Mouse (Mus musculus) liver, embryonic 13.5 days (tissue): Measurements from ENCODE around the gene Surf1. TPM values are rescaled to one million over a fixed set of nuclear protein-coding genes. Genes with fewer than 3 reads are reported as not detected.

Source experiments
- ATAC-seq: fragments of 200-750 bp; cut with Nextera tagmentation; 2 replicates; pipeline ENCODE4 v1.8.0; 2017; ENCODE audit warnings: low read depth, mild to moderate bottlenecking, moderate number of reproducible peaks, moderate library complexity
- DNase-seq: peaks from one replicate; pipeline ENCODE4 v3.0.0; 2022
- H3K27ac ChIP-seq: fragments of 300-500 bp; sonication (generic); 2 replicates; pipeline ENCODE4 v1.5.1; 2015; ENCODE audit warnings: moderate library complexity, mild to moderate bottlenecking, inconsistent platforms
- H3K27me3 ChIP-seq: fragments of 300-500 bp; sonication (generic); 2 replicates; pipeline ENCODE4 v1.6.1; 2015; ENCODE audit warnings: mild to moderate bottlenecking, inconsistent platforms
- H3K36me3 ChIP-seq: fragments of 300-500 bp; sonication (generic); 2 replicates; pipeline ENCODE4 v1.6.1; 2015; ENCODE audit warnings: mild to moderate bottlenecking, inconsistent platforms
- H3K4me1 ChIP-seq: fragments of 300-500 bp; sonication (generic); replicated peaks from 2 replicates; pipeline ENCODE4 v1.6.1; 2015; ENCODE audit warnings: inconsistent platforms
- H3K4me2 ChIP-seq: fragments of 300-500 bp; sonication (generic); 2 replicates; pipeline ENCODE4 v1.6.1; 2015; ENCODE audit warnings: inconsistent platforms, mild to moderate bottlenecking, moderate library complexity
- H3K4me3 ChIP-seq: fragments of 300-500 bp; sonication (generic); replicated peaks from 2 replicates; pipeline ENCODE4 v1.5.1; 2015; ENCODE audit warnings: mild to moderate bottlenecking, inconsistent platforms
- H3K9ac ChIP-seq: fragments of 300-500 bp; sonication (generic); 2 replicates; pipeline ENCODE4 v1.6.1; 2015; ENCODE audit warnings: mild to moderate bottlenecking, inconsistent platforms
- H3K9me3 ChIP-seq: fragments of 300-500 bp; sonication (generic); replicated peaks from 2 replicates; pipeline ENCODE4 v1.6.1; 2016; ENCODE audit warnings: inconsistent platforms
- WGBS: fragments of 180-500 bp; shearing (Covaris S2); methylation state at CpG from one replicate; pipeline ENCODE4 v1.1.7; 2015; ENCODE audit not compliant: insufficient replicate concordance; 5-methylcytosine and 5-hydroxymethylcytosine counted together
- polyA plus RNA-seq: library from polyadenylated mRNA; unstranded; fragments of >200 nt; fragmentation: Nextera tagmentation; extraction: Ambion mirVana; gene quantifications from 2 replicates; pipeline ENCODE4 v1.2.1, GENCODE M21; 2015

The Surf1 gene
- polyA plus RNA-seq, 1 experiment from 2014 or later = 39.7 TPM

DNA sequence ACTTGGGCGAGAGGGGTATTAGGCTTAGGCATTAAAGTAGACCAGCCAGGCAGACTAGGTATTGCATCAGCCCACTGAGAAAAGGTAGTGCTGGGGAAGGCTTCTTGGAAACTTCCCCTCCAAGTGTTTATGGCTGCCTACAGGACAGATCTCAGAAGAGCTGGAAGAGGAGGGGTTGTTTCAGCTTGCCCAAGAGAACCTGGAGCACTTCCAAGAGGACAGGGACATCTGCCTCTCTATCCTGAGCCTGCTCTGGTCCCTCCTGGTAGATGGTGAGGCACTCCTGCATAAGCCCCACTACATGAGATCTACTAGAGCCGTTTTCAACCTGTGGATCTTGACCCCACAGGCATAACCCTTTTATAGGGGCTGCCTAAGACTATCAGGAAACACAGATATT, 34.1 kb upstream of the Surf1 start:
- Histone ChIP-seq H3K27me3 (no peaks in the 10 kb centered on the region), H3K9ac (no peak overlapping the region), H3K36me3 (peaks cover 72% of the 10 kb centered on the region), H3K4me3 (no peak overlapping the region), H3K9me3 (no peaks in the 10 kb centered on the region), H3K27ac (no peak overlapping the region), H3K4me2 (no peak overlapping the region), H3K4me1 (no peaks in the 10 kb centered on the region)
- ATAC-seq = no peak
- no peak for DNase-seq
- 75% methylated on average over 2 of the region's 2 CpGs for WGBS

DNA sequence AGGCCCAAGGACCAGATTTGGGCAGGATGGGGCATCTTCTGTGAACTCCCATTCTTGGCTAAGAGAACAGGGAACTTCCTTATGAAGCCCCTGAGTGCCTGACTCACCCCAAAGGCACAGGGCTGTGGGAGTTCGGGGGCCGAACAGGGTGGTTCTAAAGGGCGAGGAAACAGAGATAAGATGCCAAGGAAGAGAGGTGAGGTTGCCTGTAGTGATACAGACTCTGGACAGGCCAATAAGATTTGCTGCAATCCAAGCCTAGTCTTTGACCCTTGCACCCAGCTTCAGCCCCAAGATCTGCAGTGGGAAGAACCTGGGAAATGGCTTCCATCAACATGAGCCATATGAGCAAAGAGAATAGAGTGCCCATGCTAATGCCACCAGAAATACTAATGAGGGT, 26.9 kb upstream of the Surf1 start:
- Histone ChIP-seq H3K9ac (no peak overlapping the region), H3K4me3 (no peak overlapping the region), H3K27ac (no peak overlapping the region), H3K36me3 (0 out of 2 replicates have a peak, but pooled peaks cover 11% of the 10 kb centered on the region), H3K9me3 (no peaks in the 10 kb centered on the region), H3K4me2 (no peak overlapping the region), H3K4me1 (no peaks in the 10 kb centered on the region; the same call in 1 of the 2 replicates), H3K27me3 (no peaks in the 10 kb centered on the region)
- no peak for ATAC-seq
- WGBS = 43% methylated on average over 3 of the region's 3 CpGs
- DNase-seq = no peak

DNA sequence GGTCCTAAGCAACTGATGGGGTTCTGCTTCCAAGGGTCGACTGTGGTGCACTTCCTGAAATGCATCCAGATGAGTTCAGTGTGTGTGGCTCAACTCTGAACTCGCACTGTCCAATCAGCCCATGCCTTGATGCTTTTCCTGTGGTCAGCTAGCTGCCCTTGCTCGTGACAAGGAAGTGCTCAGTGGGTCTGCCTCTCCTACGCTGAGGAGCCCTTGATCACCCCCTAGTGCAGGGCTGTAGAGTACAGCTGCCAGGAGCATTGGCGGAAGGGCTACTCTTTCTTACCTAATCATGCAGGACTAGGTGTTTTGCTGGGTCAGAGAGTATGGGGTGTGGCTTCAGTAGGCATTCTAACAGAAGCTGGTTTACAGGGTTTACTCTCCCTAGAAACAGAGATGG, 25.2 kb upstream of the Surf1 start:
- H3K27ac ChIP-seq = no peak overlapping the region
- H3K27me3 ChIP-seq = no peaks in the 10 kb centered on the region
- H3K4me1 ChIP-seq = no peaks in the 10 kb centered on the region; the same call in none of the 2 replicates
- DNase-seq (no peak), ATAC-seq (peak; percentile 35; the same call in 1 of the 2 replicates)
- H3K9ac ChIP-seq = no peak overlapping the region
- WGBS = 18% methylated on average over 5 of the region's 5 CpGs
- no peaks in the 10 kb centered on the region for H3K9me3 ChIP-seq
- no peak overlapping the region for H3K4me2 ChIP-seq
- H3K36me3 ChIP-seq = 0 out of 2 replicates have a peak, but pooled peaks cover 1% of the 10 kb centered on the region
- no peak overlapping the region for H3K4me3 ChIP-seq

DNA sequence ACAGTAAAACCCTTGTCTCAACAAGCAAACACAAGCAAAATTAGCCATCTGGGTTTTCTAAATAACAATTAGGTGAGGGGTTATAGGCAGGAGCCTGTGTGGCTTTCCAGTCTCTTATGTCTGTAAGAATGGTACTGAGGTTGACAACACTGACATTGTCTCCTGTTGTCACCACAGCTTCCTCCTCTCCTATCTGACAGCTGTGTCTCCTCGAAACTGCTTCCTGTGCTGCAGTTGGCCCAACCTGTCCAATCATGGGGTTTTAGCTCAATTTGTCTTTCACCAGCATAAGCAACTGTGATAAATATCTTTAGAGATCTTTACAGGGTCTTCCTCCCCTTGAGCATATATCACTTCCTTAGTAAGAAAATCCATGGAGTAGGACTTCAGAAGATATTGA, 20.1 kb upstream of the Surf1 start:
- Histone ChIP-seq H3K9ac (no peak overlapping the region), H3K27ac (no peak overlapping the region), H3K4me2 (no peak overlapping the region), H3K9me3 (no peaks in the 10 kb centered on the region), H3K36me3 (peaks cover 7% of the 10 kb centered on the region; the same call in 1 of the 2 replicates), H3K4me3 (no peak overlapping the region), H3K27me3 (no peaks in the 10 kb centered on the region), H3K4me1 (peaks cover 33% of the 10 kb centered on the region)
- DNase-seq (no peak), ATAC-seq (no peak)
- WGBS = 8% methylated on average over 1 of the region's 1 CpGs

DNA sequence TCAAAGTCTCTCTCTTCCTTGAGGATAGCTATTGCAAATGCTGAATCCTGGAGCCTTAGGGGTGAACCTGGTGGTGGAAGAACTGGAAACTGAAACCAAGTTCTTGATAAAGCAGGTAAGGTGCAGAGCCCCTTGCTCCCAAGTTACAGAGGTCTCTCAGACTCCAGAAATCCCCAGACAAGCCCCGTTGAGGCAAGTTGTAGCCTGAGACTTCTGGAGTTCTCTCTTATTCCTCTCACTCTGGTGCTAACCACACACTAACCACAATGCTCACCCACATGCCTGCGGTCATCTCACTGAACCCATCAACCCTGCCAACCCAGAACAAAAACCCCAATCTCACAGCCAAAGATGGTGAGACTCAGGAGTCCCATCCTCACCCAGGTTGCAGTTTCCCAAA, 19.0 kb upstream of the Surf1 start:
- H3K4me2 ChIP-seq = no peak overlapping the region
- H3K4me1 ChIP-seq = peaks cover 45% of the 10 kb centered on the region
- no peak overlapping the region; the same call in 1 of the 2 replicates for H3K27ac ChIP-seq
- no peak for ATAC-seq
- no peak for DNase-seq
- no peak overlapping the region for H3K9ac ChIP-seq
- H3K4me3 ChIP-seq = no peak overlapping the region
- H3K9me3 ChIP-seq = no peaks in the 10 kb centered on the region
- peaks cover 18% of the 10 kb centered on the region for H3K36me3 ChIP-seq
- H3K27me3 ChIP-seq = no peaks in the 10 kb centered on the region
- 19% methylated on average over 2 of the region's 2 CpGs for WGBS

DNA sequence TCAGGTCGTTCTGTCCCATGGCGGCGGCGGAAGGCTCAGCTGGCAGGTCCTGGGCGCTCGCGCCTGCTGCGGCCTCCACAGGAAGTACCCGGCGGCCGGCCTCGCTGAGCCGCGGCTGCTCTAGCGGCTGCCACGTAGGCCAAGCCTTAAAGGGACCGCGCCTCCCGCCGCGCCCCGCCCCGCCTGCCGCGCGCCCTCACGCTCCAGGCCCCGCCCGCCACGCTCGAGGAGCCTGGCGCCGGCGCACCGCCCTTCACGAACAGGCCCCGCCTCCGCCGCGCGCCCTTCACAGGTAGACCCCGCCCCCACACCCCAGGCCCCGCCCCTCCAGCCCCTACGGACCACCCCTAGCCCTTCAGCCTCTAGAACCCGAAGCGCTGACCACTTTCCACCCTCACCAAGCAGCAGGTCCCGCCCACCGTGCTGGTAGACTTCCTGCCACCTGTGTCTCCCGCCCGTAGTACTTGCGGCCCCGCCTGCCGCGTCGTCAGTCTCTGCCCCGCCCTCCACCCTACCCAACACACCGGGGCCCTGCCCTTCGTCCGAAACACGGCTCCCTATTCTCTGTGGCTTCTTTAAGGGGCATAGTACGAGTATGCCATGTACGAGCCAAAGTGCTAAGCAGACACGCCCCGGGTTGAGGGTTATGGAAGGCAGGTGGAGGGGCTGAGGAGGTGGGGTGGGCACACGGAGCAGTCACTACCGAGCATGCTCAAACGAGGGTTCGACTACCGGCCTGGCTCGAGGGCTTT, 17.1 kb upstream of the Surf1 start, which contains the start of the genes Surf4 and Stkld1:
TSS of gene Surf4 (minus strand) at position 625 of the 752 bp plus-strand sequence.
TSS of gene Stkld1 (plus strand) at position 744 of the 752 bp plus-strand sequence.
- peak; percentile 92 for DNase-seq
- H3K4me3 ChIP-seq = peak within 1 kb of the TSS; percentile 97
- H3K9ac ChIP-seq = peak within 1 kb of the TSS; percentile 99
- H3K36me3 ChIP-seq = peaks cover 36% of the 10 kb centered on the region
- peak; percentile 93 for ATAC-seq
- H3K9me3 ChIP-seq = no peaks in the 10 kb centered on the region
- H3K27me3 ChIP-seq = no peaks in the 10 kb centered on the region
- 1% methylated on average over 61 of the region's 70 CpGs for WGBS
- H3K4me1 ChIP-seq = peaks cover 59% of the 10 kb centered on the region
- peak within 1 kb of the TSS; percentile 89 for H3K27ac ChIP-seq
- peak within 1 kb of the TSS; percentile 94 for H3K4me2 ChIP-seq

DNA sequence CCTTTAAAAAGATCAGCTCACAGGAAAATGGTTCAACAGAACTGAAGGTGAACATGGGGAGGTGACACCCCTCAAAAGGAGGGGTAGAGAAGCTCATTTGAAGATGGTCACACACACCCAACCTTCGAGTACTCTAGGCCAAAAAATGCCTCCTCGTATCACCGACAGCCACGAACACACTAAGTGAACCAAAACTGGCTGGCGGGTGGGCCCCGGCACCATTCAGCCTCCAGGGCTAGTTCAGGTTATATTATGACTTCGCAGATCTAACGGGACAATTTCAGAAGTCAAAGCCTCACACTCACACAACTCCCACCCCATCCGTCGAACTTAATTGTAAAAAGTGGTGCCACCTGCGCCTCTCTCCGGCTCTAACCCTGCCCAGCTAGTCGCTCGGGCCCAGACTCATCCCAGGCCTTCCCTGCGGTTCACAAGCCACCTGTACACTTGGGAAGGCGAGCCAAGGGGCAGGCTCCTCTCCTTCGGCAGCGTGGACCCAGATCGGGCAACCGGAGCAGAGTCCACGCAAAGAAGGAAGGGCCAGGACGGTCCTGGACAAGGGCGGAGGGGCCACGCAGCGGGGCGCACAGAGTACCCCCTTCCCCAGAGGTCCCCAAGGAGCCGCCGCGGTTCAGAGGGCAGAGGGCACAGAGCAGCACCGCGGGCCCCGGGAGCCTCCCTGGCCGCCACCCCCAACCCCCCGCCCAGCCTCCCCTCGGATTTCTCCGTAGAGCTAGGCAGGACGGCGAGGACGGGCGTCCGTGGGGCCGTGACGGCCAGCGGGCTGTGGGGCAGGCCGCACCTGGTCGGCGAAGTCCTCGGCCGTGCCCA, 16.4 kb upstream of the Surf1 start:
- Histone ChIP-seq H3K27ac (peak overlapping the region; percentile 89), H3K36me3 (peaks cover 44% of the 10 kb centered on the region), H3K27me3 (no peaks in the 10 kb centered on the region), H3K9me3 (no peaks in the 10 kb centered on the region), H3K4me3 (peak overlapping the region; percentile 97), H3K9ac (peak overlapping the region; percentile 99), H3K4me2 (peak overlapping the region; percentile 94), H3K4me1 (peaks cover 66% of the 10 kb centered on the region)
- DNase-seq = peak; percentile 31
- peak; percentile 23; the same call in 1 of the 2 replicates for ATAC-seq
- WGBS = under 1% methylated on average over 43 of the region's 49 CpGs

DNA sequence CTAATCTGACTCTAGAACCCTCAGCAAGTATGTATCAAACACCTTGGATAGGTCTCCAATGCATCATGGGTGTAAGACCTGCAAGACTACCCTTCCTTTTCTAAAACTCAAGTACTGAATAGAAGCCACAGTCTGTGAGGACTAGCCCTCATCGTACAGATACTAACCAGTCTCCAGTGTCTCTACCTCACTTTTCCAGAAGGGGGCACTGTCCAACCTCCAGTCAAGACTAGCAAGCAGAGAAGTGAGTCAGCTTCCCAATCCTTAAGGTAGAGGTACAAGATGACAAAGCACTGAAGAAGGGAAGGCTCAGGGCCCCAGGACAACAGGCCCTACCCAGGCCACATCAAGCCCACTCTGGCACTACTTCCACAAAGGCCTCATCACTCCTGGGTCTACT, 14.1 kb upstream of the Surf1 start:
- Histone ChIP-seq H3K9me3 (no peaks in the 10 kb centered on the region), H3K27me3 (no peaks in the 10 kb centered on the region), H3K27ac (peak overlapping the region; percentile 54), H3K36me3 (peaks cover 67% of the 10 kb centered on the region), H3K4me1 (peaks cover 64% of the 10 kb centered on the region), H3K4me3 (no peak overlapping the region), H3K9ac (peak overlapping the region; percentile 34), H3K4me2 (peak overlapping the region; percentile 94; the same call in 1 of the 2 replicates)
- ATAC-seq = no peak
- DNase-seq = peak; percentile 69
- WGBS = 23% methylated on average over 1 of the region's 1 CpGs

DNA sequence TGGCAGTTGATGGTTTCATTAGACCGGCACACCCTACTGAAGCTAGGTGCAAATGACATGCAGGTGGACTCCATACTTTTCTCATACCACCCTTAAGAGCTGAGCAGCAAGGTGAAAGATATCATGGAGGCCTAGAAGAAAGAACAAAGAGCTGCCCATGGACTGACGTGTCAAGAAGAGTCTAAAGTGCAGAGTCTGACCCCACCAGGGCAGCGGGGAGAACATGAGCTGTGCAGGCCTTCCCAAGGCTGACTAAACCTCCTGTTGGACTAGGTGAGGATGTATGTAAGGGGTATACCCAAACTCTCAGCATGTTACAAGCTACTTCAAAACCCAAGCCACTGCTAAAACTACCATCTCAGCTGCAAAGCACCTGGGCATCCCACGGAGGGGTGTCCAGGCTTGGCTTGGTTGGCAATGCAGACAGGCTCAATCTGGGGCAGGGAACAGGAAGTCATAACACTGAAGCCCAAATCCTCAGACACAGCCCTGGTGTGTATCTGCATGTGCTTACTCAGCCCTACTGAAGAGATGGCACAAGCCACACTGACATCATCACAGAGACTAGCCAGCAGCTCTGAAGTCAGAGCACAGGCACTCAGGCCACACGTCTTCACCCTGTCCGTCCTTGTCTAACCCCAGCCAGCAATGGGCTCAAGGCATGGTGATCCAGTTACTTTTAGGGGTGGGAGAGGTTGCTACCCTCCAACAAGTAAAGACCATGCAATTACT, 11.6 kb upstream of the Surf1 start:
- DNase-seq (no peak), ATAC-seq (no peak)
- WGBS = 78% methylated on average over 6 of the region's 6 CpGs
- Histone ChIP-seq H3K4me3 (no peak overlapping the region), H3K4me2 (no peak overlapping the region), H3K9ac (no peak overlapping the region; the same call in 1 of the 2 replicates), H3K27me3 (no peaks in the 10 kb centered on the region), H3K9me3 (no peaks in the 10 kb centered on the region), H3K36me3 (peaks cover 92% of the 10 kb centered on the region), H3K4me1 (peaks cover 46% of the 10 kb centered on the region), H3K27ac (peak overlapping the region; percentile 21; the same call in 1 of the 2 replicates)

DNA sequence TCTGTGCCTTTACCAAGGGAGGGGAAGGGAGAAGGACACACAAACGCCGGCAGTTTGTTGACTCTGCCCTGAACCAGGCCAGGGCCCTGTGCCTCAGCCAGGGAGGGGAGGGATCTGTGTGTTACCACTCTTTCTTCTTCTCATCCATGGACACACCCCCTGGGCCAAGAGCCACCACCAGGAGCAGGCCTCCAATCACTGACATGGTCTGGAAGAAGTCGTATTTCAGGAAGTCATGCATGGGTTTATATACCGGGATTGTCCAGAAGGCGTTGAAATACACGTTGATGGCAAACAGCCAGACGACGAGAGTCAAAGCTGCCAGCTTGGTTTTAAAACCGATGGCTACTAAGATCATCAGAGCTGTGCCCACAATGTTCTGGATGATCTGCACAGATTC, 5.5 kb upstream of the Surf1 start:
- ATAC-seq = no peak
- no peak for DNase-seq
- Histone ChIP-seq H3K4me2 (no peak overlapping the region), H3K9ac (no peak overlapping the region), H3K4me1 (peaks cover 24% of the 10 kb centered on the region), H3K27ac (no peak overlapping the region), H3K9me3 (no peaks in the 10 kb centered on the region), H3K36me3 (peaks cover 96% of the 10 kb centered on the region), H3K27me3 (no peaks in the 10 kb centered on the region), H3K4me3 (no peak overlapping the region)
- 73% methylated on average over 9 of the region's 9 CpGs for WGBS
